Mouse (Mus musculus) lung, postnatal 0 days (tissue): ENCODE data around the gene Hoxb8.
A peak's percentile ranks its signal among the peaks of the same experiment; 100 is the strongest.

Experiments used
- CTCF ChIP-seq: IDR thresholded peaks from 2 replicates; pipeline ENCODE4 v1.5.1; 2016; ENCODE audit warnings: antibody characterized with exemption, mild to moderate bottlenecking
- EP300 ChIP-seq: IDR thresholded peaks from 2 replicates; pipeline ENCODE4 v1.6.1; 2016; ENCODE audit warnings: antibody characterized with exemption, mild to moderate bottlenecking, control low read depth

- TF ChIP-seq CTCF = peak; percentile 31
- no peak for TF ChIP-seq EP300
These were observed 15.3 kb downstream of the Hoxb8 start for GRCm38 (mm10) chr11:96296997-96297396.
